Mouse (Mus musculus): ENCODE measurements at regions not wholly inside any gene's neighbourhood (a gene's known extent, or its start where the extent isn't known, plus 50 kb on each side); places are given as distances from the start of the nearest gene placed in this dataset.

DNA sequence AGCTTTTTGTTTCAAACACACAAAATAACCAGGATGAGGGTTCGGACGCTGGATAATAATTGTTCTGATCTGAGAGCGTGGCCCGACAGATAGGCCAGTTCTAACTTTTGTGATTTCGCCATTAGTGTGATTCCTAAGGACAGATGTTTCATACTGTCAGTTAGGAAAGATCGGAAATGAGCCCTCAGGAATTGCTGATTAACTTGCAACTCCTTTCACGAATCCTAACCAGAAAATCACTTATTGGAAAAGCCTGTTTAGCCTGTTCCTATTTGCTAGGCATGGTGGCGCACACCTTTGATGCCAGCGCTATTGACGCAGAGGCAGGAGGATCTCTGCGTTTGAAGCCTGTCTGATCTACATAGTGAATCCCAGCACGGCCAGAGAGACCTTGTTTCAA is 75.4 kb upstream of the Otx2 start:
- Histone ChIP-seq H3K36me3 (no peaks in the 10 kb centered on the region), H3K27ac (no peak overlapping the region), H3K4me1 (peaks cover 17% of the 10 kb centered on the region), H3K27me3 (replicated peaks) (peaks cover 12% of the 10 kb centered on the region), H3K9me3 (no peaks in the 10 kb centered on the region), H3K9ac (no peak overlapping the region), H3K4me2 (replicated peaks) (no peak overlapping the region), H3K4me3 (no peak overlapping the region)
- no peak for ATAC-seq (ENCODE audit: low FRiP score, low read depth)
- 93% methylated on average over 12 of the region's 12 CpGs for whole genome bisulfite sequencing

DNA sequence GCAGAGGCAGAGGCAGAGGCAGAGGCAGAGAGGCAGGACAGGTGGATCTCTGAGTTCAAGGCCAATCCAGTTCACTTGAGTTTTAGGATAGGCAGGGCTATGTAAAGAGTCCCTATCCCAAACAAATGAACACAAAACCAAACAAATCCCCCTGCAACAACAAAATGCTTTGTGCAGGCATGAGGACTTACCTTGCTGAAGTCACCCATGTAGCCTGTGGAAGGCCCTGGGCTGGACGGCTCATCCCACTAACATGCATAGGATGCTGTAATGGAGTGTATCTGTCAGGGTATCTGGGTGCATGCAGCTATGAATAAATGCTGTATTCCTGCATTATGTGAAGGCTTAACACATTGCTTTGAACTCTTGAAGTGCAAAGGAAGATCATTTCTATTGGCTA is 74.3 kb upstream of the Otx2 start:
- Histone ChIP-seq H3K9ac (no peak overlapping the region), H3K9me3 (no peaks in the 10 kb centered on the region)
- 82% methylated on average over 1 of the region's 1 CpGs for WGBS

DNA sequence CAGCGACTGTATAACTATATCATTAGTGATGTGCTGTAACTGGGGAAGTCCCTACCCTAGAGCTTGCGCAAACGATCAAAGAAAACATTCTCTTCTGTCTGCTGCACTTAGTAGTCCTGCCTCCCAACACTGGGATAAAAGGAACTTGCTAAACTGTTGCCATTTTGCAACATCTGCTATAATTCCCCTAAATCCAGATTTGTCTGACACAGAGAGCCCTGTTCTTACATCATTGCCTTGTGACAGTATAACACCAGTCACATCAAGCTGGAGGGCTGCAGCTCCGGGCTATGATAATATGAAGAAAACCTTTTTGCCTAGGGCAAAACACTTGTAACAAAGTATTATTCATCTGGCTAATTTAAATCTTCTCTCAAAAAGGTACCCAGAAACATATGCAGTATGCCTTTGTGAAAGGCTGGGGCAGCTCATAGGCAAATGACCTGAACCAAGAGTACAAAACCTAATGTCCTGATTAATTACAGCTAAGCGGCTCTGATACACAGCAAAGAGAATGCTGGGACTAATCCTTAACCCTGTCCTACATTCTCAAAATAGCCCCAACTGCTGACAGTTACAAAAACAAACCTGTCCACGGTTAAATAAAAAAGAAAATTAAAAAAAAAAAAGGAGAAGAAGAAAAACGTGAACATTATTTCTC is 67.5 kb upstream of the Otx2 start:
- H3K4me2 ChIP-seq (replicated peaks) = no peak overlapping the region
- H3K4me3 ChIP-seq = no peak overlapping the region
- H3K36me3 ChIP-seq = no peaks in the 10 kb centered on the region
- H3K9ac ChIP-seq = no peak overlapping the region
- H3K27me3 ChIP-seq (replicated peaks) = no peaks in the 10 kb centered on the region
- H3K9me3 ChIP-seq = no peaks in the 10 kb centered on the region
- peaks cover 5% of the 10 kb centered on the region; the same call in 1 of the 2 replicates for H3K4me1 ChIP-seq
- 57% methylated on average over 7 of the region's 7 CpGs for WGBS
- no peak for ATAC-seq (ENCODE audit: low FRiP score, low read depth)
- no peak overlapping the region for H3K27ac ChIP-seq

More for the DNA sequence above, 74.3 kb upstream of the Otx2 start:
- Histone ChIP-seq H3K27ac (no peak overlapping the region), H3K36me3 (no peaks in the 10 kb centered on the region), H3K4me3 (no peak overlapping the region), H3K27me3 (replicated peaks) (peaks cover 12% of the 10 kb centered on the region), H3K4me1 (peaks cover 6% of the 10 kb centered on the region), H3K4me2 (replicated peaks) (no peak overlapping the region)
- ATAC-seq (ENCODE audit: low FRiP score, low read depth) = no peak

DNA sequence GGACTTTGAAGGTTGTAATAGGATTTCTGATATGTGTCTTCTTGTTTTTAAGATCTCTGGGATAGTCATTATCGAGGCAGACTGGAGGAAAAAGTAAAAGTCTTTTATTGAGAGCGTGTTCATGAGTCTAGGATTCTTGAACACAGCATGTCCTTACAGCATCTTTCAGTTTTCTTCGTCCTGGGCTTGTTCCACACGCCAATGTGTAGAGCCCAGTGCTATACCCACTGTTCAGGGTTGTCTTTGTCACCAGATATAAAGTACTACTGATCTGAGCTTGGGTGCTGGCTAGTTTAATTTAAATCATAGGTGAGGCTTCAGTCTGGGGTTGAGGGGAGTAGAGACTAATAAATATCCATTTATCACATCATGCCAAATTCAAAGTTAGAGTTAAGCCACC is 65.5 kb upstream of the Otx2 start:
- peaks cover 5% of the 10 kb centered on the region; the same call in 1 of the 2 replicates for H3K4me1 ChIP-seq
- H3K9ac ChIP-seq = no peak overlapping the region
- no peaks in the 10 kb centered on the region for H3K27me3 ChIP-seq (replicated peaks)
- 93% methylated on average over 4 of the region's 4 CpGs for WGBS
- H3K9me3 ChIP-seq = no peaks in the 10 kb centered on the region
- H3K36me3 ChIP-seq = no peaks in the 10 kb centered on the region
- no peak overlapping the region for H3K27ac ChIP-seq
- no peak overlapping the region for H3K4me3 ChIP-seq
- no peak overlapping the region for H3K4me2 ChIP-seq (replicated peaks)
- ATAC-seq (ENCODE audit: low FRiP score, low read depth) = no peak

- H3K27me3 ChIP-seq (replicated peaks) = no peaks in the 10 kb centered on the region
- WGBS = 82% methylated on average over 10 of the region's 10 CpGs
- H3K4me2 ChIP-seq (replicated peaks) = no peak overlapping the region
- no peaks in the 10 kb centered on the region for H3K36me3 ChIP-seq
- no peak overlapping the region for H3K9ac ChIP-seq
- no peaks in the 10 kb centered on the region for H3K9me3 ChIP-seq
- H3K27ac ChIP-seq = no peak overlapping the region
- peaks cover 5% of the 10 kb centered on the region; the same call in 1 of the 2 replicates for H3K4me1 ChIP-seq
- no peak for ATAC-seq (ENCODE audit: low FRiP score, low read depth)
- no peak overlapping the region for H3K4me3 ChIP-seq
Observed at GRCm38 (mm10) chr14:48738641-48739040, 65.0 kb upstream of the Otx2 start.

DNA sequence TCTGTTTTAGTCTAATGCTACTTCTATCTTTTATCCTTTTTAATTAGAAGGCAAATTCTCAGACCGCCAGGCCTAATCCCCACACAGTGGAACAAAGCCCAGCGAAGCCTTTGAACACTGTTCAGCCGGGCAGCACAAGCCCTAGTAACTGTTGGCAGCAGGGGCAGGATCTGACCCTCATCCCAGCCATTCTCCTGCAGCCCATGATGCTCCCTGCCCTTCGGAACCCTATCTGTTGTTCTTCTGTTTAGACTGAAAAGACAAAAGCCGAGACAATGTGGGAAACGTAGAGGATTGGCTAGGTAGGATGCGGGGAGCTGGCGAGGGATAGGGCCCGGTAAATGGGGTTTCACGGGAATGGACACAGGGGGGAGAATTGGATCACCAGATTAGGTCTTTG is 64.6 kb upstream of the Otx2 start:
- Histone ChIP-seq H3K4me3 (no peak overlapping the region), H3K27ac (no peak overlapping the region), H3K4me2 (replicated peaks) (no peak overlapping the region), H3K9me3 (no peaks in the 10 kb centered on the region), H3K4me1 (peaks cover 5% of the 10 kb centered on the region; the same call in 1 of the 2 replicates), H3K36me3 (no peaks in the 10 kb centered on the region), H3K9ac (no peak overlapping the region), H3K27me3 (replicated peaks) (no peaks in the 10 kb centered on the region)
- WGBS = 58% methylated on average over 10 of the region's 10 CpGs
- ATAC-seq (ENCODE audit: low FRiP score, low read depth) = no peak

DNA sequence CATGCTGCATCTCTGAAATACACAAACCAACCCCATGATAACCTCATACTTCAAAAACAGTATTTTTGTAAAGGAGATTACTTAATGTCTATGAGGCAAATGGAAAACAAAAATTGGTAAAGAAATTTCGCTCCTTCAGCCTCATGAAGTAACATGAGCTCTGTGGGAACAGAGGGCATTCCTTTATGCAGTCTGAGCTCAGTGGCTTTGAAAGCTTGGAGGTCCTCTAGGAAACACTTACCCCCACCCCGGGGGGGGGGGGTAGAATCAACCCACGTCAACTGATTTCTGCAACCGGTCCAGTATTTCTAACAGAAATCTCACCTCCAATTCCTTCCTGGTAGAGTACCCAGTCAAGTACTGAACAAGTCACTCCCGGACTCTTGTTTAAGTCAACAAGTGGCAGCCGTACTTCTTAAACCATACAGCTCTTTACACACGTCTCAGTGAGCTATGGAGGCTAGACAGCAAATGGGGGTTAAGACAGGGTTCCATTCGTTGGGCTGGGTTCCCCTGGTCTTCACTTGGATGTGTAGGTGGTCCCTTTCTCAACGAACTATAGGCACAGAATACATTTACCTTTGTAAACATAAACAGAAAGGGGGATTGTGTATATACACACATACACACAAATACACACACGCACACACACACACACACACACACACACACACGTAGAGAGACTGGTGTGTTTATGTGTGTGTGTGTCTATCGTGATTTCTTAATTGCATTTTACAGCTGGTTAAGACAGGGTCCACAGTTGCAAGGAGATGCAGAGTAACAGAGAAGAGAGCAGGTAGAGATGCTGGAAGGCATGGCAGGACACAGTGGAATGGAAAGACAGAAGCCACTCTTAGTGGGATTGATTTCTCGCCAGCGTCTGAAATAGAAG is 63.6 kb upstream of the Otx2 start:
- H3K27ac ChIP-seq = no peak overlapping the region
- no peaks in the 10 kb centered on the region for H3K9me3 ChIP-seq
- H3K9ac ChIP-seq = no peak overlapping the region
- H3K4me2 ChIP-seq (replicated peaks) = no peak overlapping the region
- no peaks in the 10 kb centered on the region for H3K27me3 ChIP-seq (replicated peaks)
- peaks cover 5% of the 10 kb centered on the region; the same call in 1 of the 2 replicates for H3K4me1 ChIP-seq
- no peak for ATAC-seq (ENCODE audit: low FRiP score, low read depth)
- WGBS = 73% methylated on average over 14 of the region's 14 CpGs
- H3K4me3 ChIP-seq = no peak overlapping the region
- no peaks in the 10 kb centered on the region for H3K36me3 ChIP-seq

DNA sequence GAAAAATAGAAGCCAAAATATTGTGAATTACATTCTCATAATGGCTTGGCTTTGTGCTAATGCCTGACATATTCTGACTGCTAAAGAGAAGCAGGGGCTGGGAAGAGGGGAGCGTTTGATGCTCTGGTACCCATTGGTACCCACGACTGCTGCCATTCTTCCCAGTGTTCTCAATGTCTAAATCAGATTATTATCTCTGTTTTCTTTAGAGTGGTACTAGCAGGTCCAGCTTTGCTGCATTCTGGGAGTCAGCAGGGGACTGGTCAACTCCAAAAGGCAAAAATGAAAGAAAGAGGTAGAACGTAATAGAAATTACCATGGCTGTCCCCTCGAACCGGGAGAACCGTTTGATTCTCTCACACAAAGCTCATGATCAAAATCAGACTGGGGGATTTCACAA is 62.6 kb upstream of the Otx2 start:
- Histone ChIP-seq H3K9ac (no peak overlapping the region), H3K4me1 (peaks cover 5% of the 10 kb centered on the region; the same call in 1 of the 2 replicates), H3K9me3 (no peaks in the 10 kb centered on the region), H3K27me3 (replicated peaks) (no peaks in the 10 kb centered on the region), H3K27ac (no peak overlapping the region), H3K4me3 (no peak overlapping the region), H3K4me2 (replicated peaks) (no peak overlapping the region), H3K36me3 (no peaks in the 10 kb centered on the region)
- 75% methylated on average over 6 of the region's 6 CpGs for WGBS
- ATAC-seq (ENCODE audit: low FRiP score, low read depth) = no peak

DNA sequence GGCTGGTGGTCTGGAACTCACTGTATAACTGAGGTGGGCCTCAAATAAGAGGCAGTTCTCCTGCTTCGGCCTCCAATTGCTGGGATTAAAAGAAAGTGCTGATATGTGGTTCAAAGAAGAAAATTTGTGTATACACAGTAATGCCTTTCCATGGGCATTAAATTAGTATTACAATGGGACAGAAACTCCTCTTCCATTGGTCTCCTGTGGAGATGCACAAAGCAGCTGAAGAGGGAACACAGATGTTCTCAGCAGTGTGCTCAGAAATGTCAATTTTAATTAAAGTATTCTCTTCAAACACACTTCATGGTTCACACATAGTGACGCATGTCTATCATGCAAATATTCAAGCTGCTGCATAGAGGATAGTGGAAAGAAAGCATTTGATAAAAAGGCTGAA is 56.4 kb upstream of the Otx2 start:
- WGBS = 64% methylated on average over 2 of the region's 2 CpGs

More for the DNA sequence above, 56.4 kb upstream of the Otx2 start:
- Histone ChIP-seq H3K9me3 (no peaks in the 10 kb centered on the region), H3K4me3 (no peak overlapping the region), H3K36me3 (no peaks in the 10 kb centered on the region), H3K4me2 (replicated peaks) (no peak overlapping the region), H3K4me1 (no peaks in the 10 kb centered on the region), H3K27me3 (replicated peaks) (no peaks in the 10 kb centered on the region), H3K9ac (no peak overlapping the region), H3K27ac (no peak overlapping the region)
- ATAC-seq (ENCODE audit: low FRiP score, low read depth) = no peak

Measured in neural tube, embryonic 12.5 days (tissue).